Mouse (Mus musculus) MEL (cell line): Measurements from ENCODE around the gene Adgrg5. TPM values are rescaled to one million over a fixed set of nuclear protein-coding genes. Genes with fewer than 3 reads are reported as not detected.

Source experiments
- DNase-seq: peaks from one replicate; pipeline ENCODE4 v3.0.0; 2011; ENCODE audit warnings: low read depth, low spot score
- H3K27ac ChIP-seq: 2 replicates; pipeline ENCODE4 v1.5.1; 2012; ENCODE audit warnings: low read depth, mild to moderate bottlenecking, control low read depth, low read length, moderate library complexity; ENCODE audit not compliant: control insufficient read depth
- H3K27me3 ChIP-seq, 2 experiments: fragments of 150-350 bp in 1 of 2; sonication (generic) in 1 of 2; 2 replicates each; pipeline ENCODE4 v1.6.1; 2012; ENCODE audit warnings: low read length in 2 of 2, mild to moderate bottlenecking in 2 of 2, improper control_type of control experiment in 1 of 2, moderate library complexity in 1 of 2; ENCODE audit not compliant: insufficient read depth in 2 of 2, control insufficient read depth in 1 of 2
- H3K36me3 ChIP-seq, 2 experiments: 2 replicates each; pipeline ENCODE4 v1.6.1; 2012 to 2014; ENCODE audit warnings: low read length in 2 of 2, improper control_type of control experiment in 1 of 2, inconsistent platforms in 1 of 2, mild to moderate bottlenecking in 1 of 2; ENCODE audit not compliant: insufficient read depth in 2 of 2, control insufficient read depth in 1 of 2
- H3K4me1 ChIP-seq, 2 experiments: fragments of 150-350 bp in 1 of 2; sonication (generic) in 1 of 2; 2 replicates each; pipeline ENCODE4 v1.6.1; 2012; ENCODE audit warnings: low read length in 2 of 2, improper control_type of control experiment in 1 of 2, mild to moderate bottlenecking in 1 of 2; ENCODE audit not compliant: insufficient read depth in 2 of 2, control insufficient read depth in 1 of 2
- H3K4me3 ChIP-seq, 2 experiments: fragments of 150-350 bp in 1 of 2; sonication (generic) in 1 of 2; 2 replicates each; pipeline ENCODE4 v1.5.1; 2012; ENCODE audit warnings: low read depth in 2 of 2, low read length in 2 of 2, mild to moderate bottlenecking in 2 of 2, moderate library complexity in 2 of 2, control low read depth in 1 of 2, improper control_type of control experiment in 1 of 2; ENCODE audit not compliant: control insufficient read depth in 1 of 2, insufficient read depth in 1 of 2
- H3K79me2 ChIP-seq: 2 replicates; pipeline ENCODE4 v1.6.1; 2012; ENCODE audit warnings: mild to moderate bottlenecking, low read length, moderate library complexity; ENCODE audit not compliant: control insufficient read depth, poor library complexity, insufficient read depth
- H3K9ac ChIP-seq: 2 replicates; pipeline ENCODE4 v1.6.1; 2012; ENCODE audit warnings: low read depth, mild to moderate bottlenecking, control low read depth, low read length, moderate library complexity; ENCODE audit not compliant: control insufficient read depth, poor library complexity, severe bottlenecking
- H3K9me3 ChIP-seq: fragments of 150-350 bp; sonication (generic); replicated peaks from 2 replicates; pipeline ENCODE4 v1.6.1; 2012; ENCODE audit warnings: mild to moderate bottlenecking, low read length, improper control_type of control experiment, moderate library complexity; ENCODE audit not compliant: insufficient read depth
- CHD2 ChIP-seq: IDR thresholded peaks from 2 replicates; pipeline ENCODE4 v1.6.1; 2011; ENCODE audit warnings: low read length, improper control_type of control experiment
- CTCF ChIP-seq, 3 experiments: IDR thresholded peaks in 2 of 3; conservative IDR thresholded peaks in 1 of 3; 2 replicates each; pipeline ENCODE4 v1.5.1; 2011 to 2012; ENCODE audit warnings: low read length in 3 of 3, low read depth in 2 of 3, mild to moderate bottlenecking in 2 of 3, improper control_type of control experiment in 1 of 3, inconsistent platforms in 1 of 3, mixed read lengths in 1 of 3, moderate library complexity in 1 of 3; ENCODE audit not compliant: control insufficient read depth in 1 of 3, insufficient read depth in 1 of 3, poor library complexity in 1 of 3, severe bottlenecking in 1 of 3
- ELF1 ChIP-seq: IDR thresholded peaks from 2 replicates; pipeline ENCODE4 v1.6.1; 2014; ENCODE audit warnings: low read depth, mild to moderate bottlenecking, inconsistent platforms, low read length, improper control_type of control experiment, moderate library complexity
- EP300 ChIP-seq, 2 experiments: IDR thresholded peaks; 2 replicates each; pipeline ENCODE4 v1.6.1; 2011; ENCODE audit warnings: improper control_type of control experiment in 2 of 2, low read length in 2 of 2, low read depth in 1 of 2, mild to moderate bottlenecking in 1 of 2
- ETS1 ChIP-seq: IDR thresholded peaks from 2 replicates; pipeline ENCODE4 v1.6.1; 2012; ENCODE audit warnings: low read depth, mild to moderate bottlenecking, inconsistent platforms, low read length, improper control_type of control experiment, moderate library complexity
- MAX ChIP-seq: IDR thresholded peaks from 2 replicates; pipeline ENCODE4 v1.6.1; 2011; ENCODE audit warnings: low read length, improper control_type of control experiment
- MAZ ChIP-seq: IDR thresholded peaks from 2 replicates; pipeline ENCODE4 v1.6.1; 2012; ENCODE audit warnings: low read depth, mild to moderate bottlenecking, inconsistent platforms, low read length, improper control_type of control experiment
- NELFE ChIP-seq: IDR thresholded peaks from 2 replicates; pipeline ENCODE4 v1.6.1; 2011; ENCODE audit warnings: low read depth, low read length, improper control_type of control experiment
- POLR2A ChIP-seq, 2 experiments: IDR thresholded peaks; 2 replicates each; pipeline ENCODE4 v1.6.1; 2011 to 2012; ENCODE audit warnings: low read length in 2 of 2, mild to moderate bottlenecking in 2 of 2, control low read depth in 1 of 2, improper control_type of control experiment in 1 of 2, low read depth in 1 of 2, moderate library complexity in 1 of 2; ENCODE audit not compliant: control insufficient read depth in 1 of 2, insufficient read depth in 1 of 2, poor library complexity in 1 of 2
- POLR2AphosphoS2 ChIP-seq: IDR thresholded peaks from 2 replicates; pipeline ENCODE4 v1.6.1; 2011; ENCODE audit warnings: low read length, improper control_type of control experiment
- RAD21 ChIP-seq: IDR thresholded peaks from 2 replicates; pipeline ENCODE4 v1.6.1; 2011; ENCODE audit warnings: mild to moderate bottlenecking, low read depth, low read length, improper control_type of control experiment
- SIN3A ChIP-seq: IDR thresholded peaks from 2 replicates; pipeline ENCODE4 v1.6.1; 2012; ENCODE audit warnings: low read length, improper control_type of control experiment, inconsistent platforms
- TBP ChIP-seq: IDR thresholded peaks from 2 replicates; pipeline ENCODE4 v1.8.0; 2011; ENCODE audit warnings: low read depth, low read length, improper control_type of control experiment
- TCF12 ChIP-seq: IDR thresholded peaks from 2 replicates; pipeline ENCODE4 v1.6.1; 2014; ENCODE audit warnings: low read depth, mild to moderate bottlenecking, inconsistent platforms, low read length, improper control_type of control experiment, moderate library complexity
- UBTF ChIP-seq: IDR thresholded peaks from 2 replicates; pipeline ENCODE4 v1.6.1; 2012; ENCODE audit warnings: low read depth, mild to moderate bottlenecking, inconsistent platforms, low read length, improper control_type of control experiment, moderate library complexity, borderline replicate concordance; ENCODE audit not compliant: insufficient read depth
- ZKSCAN1 ChIP-seq: IDR thresholded peaks from 2 replicates; pipeline ENCODE4 v1.6.1; 2012; ENCODE audit warnings: low read depth, mild to moderate bottlenecking, inconsistent platforms, low read length, improper control_type of control experiment, moderate library complexity
- ZMIZ1 ChIP-seq: IDR thresholded peaks from 2 replicates; pipeline ENCODE4 v1.6.1; 2012; ENCODE audit warnings: low read depth, mild to moderate bottlenecking, inconsistent platforms, low read length, improper control_type of control experiment, moderate library complexity
- polyA plus RNA-seq, 2 experiments: library from polyadenylated mRNA; stranded (reverse) in 1 of 2; unstranded in 1 of 2; fragments of >175 nt in 1 of 2; fragments of >200 nt in 1 of 2; gene quantifications; 2 replicates each; pipeline versions ENCODE4 v1.2.1 to v1.2.4; 2012; ENCODE audit warnings: low replicate concordance in 2 of 2, low read depth in 1 of 2; ENCODE audit not compliant: insufficient read length in 2 of 2, insufficient read depth in 1 of 2, missing spikeins in 1 of 2
- total RNA-seq: library from RNA; depleted of rRNA; stranded (reverse); fragments of 300-350 nt; gene quantifications from 2 replicates; pipeline ENCODE4 v1.2.3, GENCODE M21; 2012

The Adgrg5 gene
- total and polyA plus RNA-seq, 3 experiments, result 0.04 to 1.3 TPM; not detected in 1

DNA sequence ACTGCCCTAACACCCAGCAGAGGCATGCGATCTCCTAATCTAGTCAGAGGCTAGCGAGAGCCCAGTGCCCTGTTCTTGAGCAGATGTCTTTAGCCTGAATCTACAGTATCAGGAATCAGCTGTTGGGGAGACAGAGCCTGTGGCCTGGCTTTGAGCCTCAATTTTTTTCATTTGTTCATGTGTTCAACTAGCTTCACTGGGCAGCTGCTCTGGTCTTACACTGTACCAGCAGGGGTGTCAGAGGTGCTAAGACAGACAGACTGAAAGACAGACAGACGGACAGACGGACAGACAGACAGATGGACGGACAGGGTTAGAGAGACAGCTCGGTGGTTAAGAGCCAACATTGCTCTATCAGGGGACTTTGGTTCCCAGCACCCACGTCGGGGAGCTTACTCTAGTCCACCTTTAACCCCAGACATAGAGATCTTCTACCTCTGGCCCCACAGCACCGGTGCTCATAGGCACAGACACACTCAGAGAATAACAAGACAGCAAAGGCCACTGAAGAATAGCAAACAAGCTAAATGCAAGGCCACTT is 68.0 kb downstream of the Adgrg5 start:
- no peak overlapping the region for H3K4me3 ChIP-seq
- H3K27me3 ChIP-seq, result no peaks in the 10 kb centered on the region
- H3K79me2 ChIP-seq, result no peaks in the 10 kb centered on the region
- no peak for DNase-seq
- H3K27ac ChIP-seq, result no peak overlapping the region
- H3K36me3 ChIP-seq, result no peaks in the 10 kb centered on the region; a peak in 1 of 4 replicates
- no peaks in the 10 kb centered on the region for H3K9me3 ChIP-seq
- peaks cover 0 to 3% of the 10 kb centered on the region in 2 experiments; a peak in 1 of 4 replicates for H3K4me1 ChIP-seq
- TF ChIP-seq TBP, result no peak
- no peak overlapping the region for H3K9ac ChIP-seq

GRCm38 (mm10) chr8:94992010-94992409 is 68.5 kb downstream of the Adgrg5 start:
- Histone ChIP-seq H3K4me1 (peaks cover 0 to 3% of the 10 kb centered on the region in 2 experiments; a peak in 1 of 4 replicates), H3K9me3 (no peaks in the 10 kb centered on the region), H3K4me3 (no peak overlapping the region), H3K79me2 (no peaks in the 10 kb centered on the region)
- no peak for DNase-seq
- TF ChIP-seq UBTF (no peak), ZKSCAN1 (no peak), CTCF (IDR thresholded peaks at IDR 0.05 in 2 of 3, conservative IDR thresholded peaks at IDR 0.05 in 1 of 3; ENCODE audit: control insufficient read depth in 1 of 3, insufficient read depth in 1 of 3, low read depth in 2 of 3, low read length in 3 of 3, poor library complexity in 1 of 3, severe bottlenecking in 1 of 3) (no peak), POLR2A (IDR thresholded peaks at IDR 0.05; ENCODE audit: control insufficient read depth in 1 of 2, insufficient read depth in 1 of 2, low read depth in 1 of 2, low read length in 2 of 2, poor library complexity in 1 of 2) (no peak), TCF12 (no peak), ETS1 (no peak), TBP (no peak), MAZ (no peak), POLR2AphosphoS2 (no peak), SIN3A (no peak), ELF1 (no peak), EP300 (IDR thresholded peaks at IDR 0.05; ENCODE audit: low read depth in 1 of 2, low read length in 2 of 2) (no peak), MAX (no peak), CHD2 (no peak), NELFE (no peak), ZMIZ1 (no peak), RAD21 (no peak)
- TF ChIP-seq, all 39 proteins: peak for 0
- H3K36me3 ChIP-seq, result no peaks in the 10 kb centered on the region; a peak in 1 of 4 replicates
- no peak overlapping the region for H3K27ac ChIP-seq
- no peak overlapping the region for H3K9ac ChIP-seq
- no peaks in the 10 kb centered on the region for H3K27me3 ChIP-seq
